Mouse (Mus musculus) kidney, embryonic 16.5 days (tissue): ENCODE results near the gene Sash1. TPM values are rescaled to one million over a fixed set of nuclear protein-coding genes. Genes with fewer than 3 reads are reported as not detected.

ENCODE experiments used
- ATAC-seq: fragments of 200-750 bp; cut with Nextera tagmentation; 2 replicates; pipeline ENCODE4 v1.8.0; 2017; ENCODE audit warnings: moderate TSS enrichment; ENCODE audit not compliant: low FRiP score, low TSS enrichment
- H3K27ac ChIP-seq: fragments of 300-500 bp; sonication (generic); 2 replicates; pipeline ENCODE4 v1.5.1; 2014; ENCODE audit warnings: low read length
- H3K27me3 ChIP-seq: fragments of 300-500 bp; sonication (generic); 2 replicates; pipeline ENCODE4 v1.6.1; 2014; ENCODE audit warnings: low read length, control low read depth, mixed read lengths; ENCODE audit not compliant: insufficient read depth
- H3K36me3 ChIP-seq: fragments of 300-500 bp; sonication (generic); 2 replicates; pipeline ENCODE4 v1.6.1; 2014; ENCODE audit warnings: low read length, control low read depth, mixed read lengths; ENCODE audit not compliant: insufficient read depth
- H3K4me1 ChIP-seq: fragments of 300-500 bp; sonication (generic); 2 replicates; pipeline ENCODE4 v1.6.1; 2014; ENCODE audit warnings: low read length, control low read depth, mixed read lengths; ENCODE audit not compliant: insufficient read depth
- H3K4me2 ChIP-seq: fragments of 300-500 bp; sonication (generic); replicated peaks from 2 replicates; pipeline ENCODE4 v1.6.1; 2014; ENCODE audit warnings: low read depth, low read length
- H3K4me3 ChIP-seq: fragments of 300-500 bp; sonication (generic); 2 replicates; pipeline ENCODE4 v1.5.1; 2014; ENCODE audit warnings: mild to moderate bottlenecking, low read length
- H3K9ac ChIP-seq: fragments of 300-500 bp; sonication (generic); replicated peaks from 2 replicates; pipeline ENCODE4 v1.6.1; 2014; ENCODE audit warnings: low read length
- H3K9me3 ChIP-seq: fragments of 300-500 bp; sonication (generic); 2 replicates; pipeline ENCODE4 v1.6.1; 2016; ENCODE audit warnings: low read length, control low read depth
- WGBS: fragments of 180-500 bp; shearing (Covaris S2); extraction: QIAGEN DNeasy Blood & Tissue Kit; methylation state at CpG from one replicate; pipeline ENCODE4 v1.1.7; 2014; 5-methylcytosine and 5-hydroxymethylcytosine counted together
- polyA plus RNA-seq: library from polyadenylated mRNA; unstranded; fragments of >200 nt; fragmentation: Nextera tagmentation; extraction: Ambion mirVana; gene quantifications from 2 replicates; pipeline ENCODE4 v1.2.1, GENCODE M21; 2015

Sash1 gene
- 3.1 and 3.9 TPM in 2 replicates for polyA plus RNA-seq

DNA sequence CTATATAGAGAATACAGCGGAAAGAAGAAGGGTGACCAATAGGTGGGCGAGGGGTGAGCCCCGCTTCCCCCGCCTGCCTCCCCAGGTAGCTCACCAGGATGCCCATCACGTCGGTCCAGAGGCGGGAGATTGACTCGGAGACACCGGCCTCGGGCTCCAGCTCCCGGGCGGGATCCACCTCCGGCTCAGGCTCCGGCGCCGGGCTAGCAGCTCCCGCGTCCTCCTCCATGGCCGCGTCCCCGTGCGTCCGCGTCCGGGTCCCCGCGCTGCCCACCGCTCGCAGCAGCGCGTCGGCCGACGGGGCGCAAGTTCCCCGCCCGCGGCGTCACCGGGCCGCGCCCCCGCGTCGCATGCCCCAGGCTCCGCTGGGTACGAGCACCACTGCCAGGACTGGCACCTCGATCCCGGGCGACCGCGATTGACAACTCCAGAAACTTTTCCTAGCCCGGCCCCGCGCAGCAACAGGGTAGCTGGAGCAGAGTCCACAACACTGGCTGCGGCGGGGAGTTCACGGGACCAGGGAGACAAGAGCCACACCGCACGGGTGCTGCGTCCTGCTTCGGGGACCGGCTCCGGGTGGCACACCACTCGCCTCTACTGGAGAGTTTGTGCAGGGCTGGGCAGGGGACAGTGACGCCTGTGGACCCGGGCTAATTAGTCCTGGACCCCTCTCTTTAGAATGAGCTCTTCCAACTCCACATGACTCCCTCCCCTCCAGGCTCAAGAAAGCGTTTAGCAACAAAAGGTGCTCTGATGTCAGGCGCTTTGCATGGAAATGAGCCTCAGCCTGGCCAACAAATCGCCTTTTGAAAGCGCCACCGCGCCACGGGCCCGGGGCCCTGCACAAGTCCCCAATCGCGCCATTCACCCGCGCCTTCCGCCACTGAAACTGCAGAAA lies at the start of gene Sash1:
TSS of gene Sash1 (minus strand) at position 441 of the 898 bp plus-strand sequence.
- H3K4me3 ChIP-seq: peak within 1 kb of the TSS; percentile 66
- H3K4me1 ChIP-seq: peaks cover 33% of the 10 kb centered on the region
- peak; percentile 96 for ATAC-seq
- WGBS: under 1% methylated on average over 71 of the region's 80 CpGs
- peak within 1 kb of the TSS; percentile 83 for H3K9ac ChIP-seq
- no peaks in the 10 kb centered on the region for H3K27me3 ChIP-seq
- H3K9me3 ChIP-seq: no peaks in the 10 kb centered on the region
- H3K36me3 ChIP-seq: no peaks in the 10 kb centered on the region
- H3K27ac ChIP-seq: peak within 1 kb of the TSS; percentile 98
- H3K4me2 ChIP-seq: peak within 1 kb of the TSS; percentile 62

GRCm38 (mm10) chr10:8935601-8936000 lies 49.7 kb upstream of the Sash1 start:
- no peaks in the 10 kb centered on the region for H3K36me3 ChIP-seq
- WGBS: 40% methylated on average over 4 of the region's 4 CpGs
- no peaks in the 10 kb centered on the region for H3K9me3 ChIP-seq
- no peaks in the 10 kb centered on the region for H3K27me3 ChIP-seq
- no peak overlapping the region for H3K4me3 ChIP-seq
- no peak overlapping the region for H3K4me2 ChIP-seq
- no peak overlapping the region for H3K27ac ChIP-seq
- no peak overlapping the region for H3K9ac ChIP-seq
- ATAC-seq: peak; percentile 86
- H3K4me1 ChIP-seq: peaks cover 8% of the 10 kb centered on the region

- no peaks in the 10 kb centered on the region for H3K27me3 ChIP-seq
- ATAC-seq: peak; percentile 29; the same call in 1 of the 2 replicates
- H3K9ac ChIP-seq: no peak overlapping the region
- 71% methylated on average over 10 of the region's 10 CpGs for WGBS
- H3K4me2 ChIP-seq: no peak overlapping the region
- peaks cover 8% of the 10 kb centered on the region for H3K4me1 ChIP-seq
- no peak overlapping the region for H3K4me3 ChIP-seq
- no peak overlapping the region for H3K27ac ChIP-seq
- H3K36me3 ChIP-seq: no peaks in the 10 kb centered on the region
- H3K9me3 ChIP-seq: no peaks in the 10 kb centered on the region
Measured at GRCm38 (mm10) chr10:8933451-8934372, 47.8 kb upstream of the Sash1 start.

DNA sequence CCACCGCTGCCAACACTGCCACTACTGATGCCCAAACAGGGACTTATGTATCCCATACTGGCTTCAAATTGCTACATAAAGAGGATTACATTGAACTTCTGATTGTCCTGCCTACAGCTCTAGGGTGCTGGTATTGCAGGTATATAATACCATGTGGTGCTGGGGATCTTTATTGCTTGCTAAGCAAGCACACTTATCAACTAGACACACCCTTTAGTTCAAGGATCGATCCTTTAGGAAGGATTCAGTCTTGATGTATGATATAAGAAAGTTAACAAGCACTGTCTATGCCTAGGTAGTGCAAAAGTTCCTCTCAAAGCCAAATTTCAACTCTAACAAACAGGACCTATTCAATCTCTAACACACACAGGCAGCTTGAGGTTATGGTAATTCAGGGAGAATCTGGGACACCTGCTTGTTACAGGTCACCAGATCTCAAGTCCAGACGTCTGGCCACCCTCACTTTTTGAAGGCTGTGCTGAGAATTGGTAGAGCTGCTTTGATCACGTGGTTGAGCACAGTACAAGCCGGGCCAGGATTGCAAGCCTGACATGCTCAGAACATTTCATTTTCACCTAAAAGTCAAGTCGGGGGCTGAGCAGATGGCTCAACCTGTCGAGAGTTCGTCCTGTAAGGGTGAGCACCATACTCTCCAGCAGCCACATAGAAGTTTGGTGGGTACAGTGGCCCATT lies 45.8 kb upstream of the Sash1 start:
- H3K27me3 ChIP-seq: no peaks in the 10 kb centered on the region
- no peaks in the 10 kb centered on the region for H3K36me3 ChIP-seq
- no peak overlapping the region for H3K9ac ChIP-seq
- H3K27ac ChIP-seq: no peak overlapping the region
- no peaks in the 10 kb centered on the region for H3K9me3 ChIP-seq
- no peak overlapping the region for H3K4me2 ChIP-seq
- 82% methylated on average over 8 of the region's 8 CpGs for WGBS
- H3K4me1 ChIP-seq: peaks cover 8% of the 10 kb centered on the region
- no peak for ATAC-seq
- H3K4me3 ChIP-seq: no peak overlapping the region

DNA sequence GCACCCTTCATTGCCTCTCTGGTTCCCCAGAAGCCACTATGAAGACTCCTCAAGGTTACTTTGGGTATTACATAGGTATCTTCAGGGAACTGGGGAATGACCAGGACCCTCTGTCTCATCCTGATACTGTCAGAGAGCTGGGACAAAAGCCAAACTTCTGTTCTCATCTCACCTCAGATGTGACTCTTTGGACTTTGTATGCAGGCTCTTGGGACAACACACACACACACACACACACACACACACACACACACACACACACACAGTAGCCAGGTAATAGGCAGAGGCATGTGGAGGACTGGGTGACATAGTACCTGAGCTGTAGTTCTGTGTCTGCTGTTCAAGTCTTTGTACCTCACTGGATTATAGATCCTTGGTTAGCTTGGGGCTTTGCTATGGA lies 44.8 kb upstream of the Sash1 start:
- ATAC-seq: no peak
- no peaks in the 10 kb centered on the region for H3K36me3 ChIP-seq

DNA sequence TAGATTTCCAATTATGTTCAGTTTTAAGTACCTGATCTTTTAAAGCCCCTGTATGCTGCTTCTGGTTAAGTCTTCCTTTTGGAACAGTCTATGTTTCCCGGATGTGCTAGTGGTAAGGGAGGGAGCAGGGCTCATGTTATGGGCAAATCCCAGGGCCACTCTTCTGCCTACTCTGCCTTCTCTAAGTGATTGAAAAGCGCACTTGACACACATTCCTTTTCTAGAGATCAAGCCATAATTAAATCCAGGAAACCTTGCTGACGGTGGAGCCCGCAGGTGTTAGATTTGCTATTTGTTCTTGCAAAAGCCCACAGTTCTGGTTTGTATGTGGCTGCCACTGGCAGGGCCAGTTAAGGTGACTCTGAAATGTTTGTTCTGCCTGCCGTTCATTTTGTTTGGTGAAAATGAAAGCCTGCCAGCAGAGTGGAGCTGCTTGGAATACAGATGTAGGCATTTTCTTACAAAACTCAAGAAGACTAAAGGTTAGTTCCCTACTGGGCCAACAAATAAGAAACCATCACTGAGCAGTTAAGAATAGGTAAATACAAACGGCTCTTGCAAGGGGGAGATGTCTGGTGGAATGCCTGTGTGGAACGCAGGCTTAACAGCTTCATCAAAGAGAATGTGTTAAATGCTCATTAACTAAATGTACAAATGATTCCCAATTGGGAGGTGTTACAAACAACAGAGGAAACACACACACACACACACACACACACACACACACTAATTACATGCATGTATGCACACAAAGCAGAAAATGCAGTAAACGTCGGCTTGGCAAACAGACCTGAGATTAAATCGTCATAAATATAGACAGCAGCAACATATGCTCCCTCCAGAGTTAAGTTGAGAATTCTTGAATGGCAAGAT lies 43.1 kb upstream of the Sash1 start:
- H3K4me1 ChIP-seq: peaks cover 7% of the 10 kb centered on the region
- no peak overlapping the region for H3K4me3 ChIP-seq
- H3K9me3 ChIP-seq: no peaks in the 10 kb centered on the region
- no peak overlapping the region for H3K4me2 ChIP-seq
- H3K27ac ChIP-seq: no peak overlapping the region
- H3K36me3 ChIP-seq: no peaks in the 10 kb centered on the region
- WGBS: 72% methylated on average over 10 of the region's 10 CpGs
- no peak for ATAC-seq
- H3K27me3 ChIP-seq: no peaks in the 10 kb centered on the region
- H3K9ac ChIP-seq: no peak overlapping the region

More for the DNA sequence above, 44.8 kb upstream of the Sash1 start:
- H3K4me1 ChIP-seq: peaks cover 8% of the 10 kb centered on the region
- H3K4me2 ChIP-seq: no peak overlapping the region
- H3K9me3 ChIP-seq: no peaks in the 10 kb centered on the region
- H3K27me3 ChIP-seq: no peaks in the 10 kb centered on the region
- H3K9ac ChIP-seq: no peak overlapping the region
- H3K4me3 ChIP-seq: no peak overlapping the region
- H3K27ac ChIP-seq: no peak overlapping the region

DNA sequence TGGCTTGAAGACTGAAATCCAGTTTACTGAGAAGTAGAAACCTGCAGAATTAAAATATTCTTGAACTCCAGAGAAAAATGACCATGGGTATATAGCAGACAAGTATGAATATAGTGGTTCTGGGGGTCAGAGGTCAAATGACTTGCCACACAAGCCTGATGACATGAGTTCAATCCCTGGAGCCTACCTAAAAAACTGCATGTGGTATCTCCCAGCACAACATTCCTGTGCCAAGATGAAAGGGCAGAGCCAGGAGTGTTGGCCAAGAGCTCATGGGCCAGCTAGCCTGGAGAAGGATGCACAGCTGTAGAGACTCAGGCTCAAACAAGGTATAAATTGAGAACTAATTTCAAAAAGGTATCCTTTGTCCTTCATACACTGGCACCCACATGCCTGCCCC lies 42.4 kb upstream of the Sash1 start:
- Histone ChIP-seq H3K9ac (no peak overlapping the region), H3K27ac (no peak overlapping the region), H3K27me3 (no peaks in the 10 kb centered on the region), H3K4me2 (no peak overlapping the region), H3K9me3 (no peaks in the 10 kb centered on the region), H3K36me3 (no peaks in the 10 kb centered on the region), H3K4me1 (no peaks in the 10 kb centered on the region), H3K4me3 (no peak overlapping the region)
- no peak for ATAC-seq

GRCm38 (mm10) chr10:8926906-8927305 lies 41.0 kb upstream of the Sash1 start:
- WGBS: 67% methylated on average over 3 of the region's 3 CpGs
- Histone ChIP-seq H3K9ac (no peak overlapping the region), H3K27me3 (no peaks in the 10 kb centered on the region), H3K4me2 (no peak overlapping the region), H3K9me3 (no peaks in the 10 kb centered on the region), H3K36me3 (no peaks in the 10 kb centered on the region), H3K4me1 (no peaks in the 10 kb centered on the region), H3K27ac (no peak overlapping the region), H3K4me3 (no peak overlapping the region)
- ATAC-seq: no peak

- no peak for ATAC-seq
- Histone ChIP-seq H3K27me3 (no peaks in the 10 kb centered on the region), H3K36me3 (no peaks in the 10 kb centered on the region), H3K9me3 (no peaks in the 10 kb centered on the region), H3K9ac (no peak overlapping the region), H3K4me2 (no peak overlapping the region), H3K4me3 (no peak overlapping the region), H3K4me1 (no peaks in the 10 kb centered on the region), H3K27ac (no peak overlapping the region)
- WGBS: 85% methylated on average over 3 of the region's 3 CpGs
Measured at GRCm38 (mm10) chr10:8926295-8926694, 40.4 kb upstream of the Sash1 start.
